Mouse (Mus musculus) liver (tissue): ENCODE results near the gene Grik3.
A peak's percentile ranks its signal among the peaks of the same experiment; 100 is the strongest.

Source experiments
- DNase-seq: peaks from one replicate; pipeline ENCODE4 v3.0.0-alpha.2; 2020; ENCODE audit warnings: mixed read lengths

Grik3 gene

GRCm38 (mm10) chr4:125490661-125491504, at the start of gene Grik3:
Grik3 (plus strand) TSS chr4:125490700.
- no peak for DNase-seq

- DNase-seq: no peak
These were observed 48.7 kb upstream of the Grik3 start for GRCm38 (mm10) chr4:125441821-125442220.

DNA sequence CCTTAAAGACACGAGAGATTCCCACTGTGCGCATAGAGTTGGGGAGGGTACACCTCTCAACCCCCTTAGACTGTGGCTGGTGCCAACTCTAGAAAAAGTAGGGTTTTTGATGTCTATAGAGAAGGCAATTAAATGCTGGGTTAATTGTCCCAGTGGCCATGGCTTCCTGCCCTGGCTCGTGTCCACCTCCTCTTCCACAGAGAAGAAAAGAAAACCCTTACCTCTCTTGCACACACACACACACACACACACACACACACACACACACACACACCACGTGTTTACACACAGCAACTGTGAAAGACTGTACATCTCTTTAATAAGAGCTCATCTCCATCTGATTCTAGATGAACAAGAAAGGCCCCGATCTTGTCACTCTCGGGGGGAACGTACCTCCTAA, 46.1 kb upstream of the Grik3 start:
- no peak for DNase-seq

GRCm38 (mm10) chr4:125450602-125451321, 39.7 kb upstream of the Grik3 start:
- DNase-seq: no peak

GRCm38 (mm10) chr4:125451821-125452220, 38.7 kb upstream of the Grik3 start:
- no peak for DNase-seq

GRCm38 (mm10) chr4:125456506-125456905, 34.0 kb upstream of the Grik3 start:
- DNase-seq: no peak

DNA sequence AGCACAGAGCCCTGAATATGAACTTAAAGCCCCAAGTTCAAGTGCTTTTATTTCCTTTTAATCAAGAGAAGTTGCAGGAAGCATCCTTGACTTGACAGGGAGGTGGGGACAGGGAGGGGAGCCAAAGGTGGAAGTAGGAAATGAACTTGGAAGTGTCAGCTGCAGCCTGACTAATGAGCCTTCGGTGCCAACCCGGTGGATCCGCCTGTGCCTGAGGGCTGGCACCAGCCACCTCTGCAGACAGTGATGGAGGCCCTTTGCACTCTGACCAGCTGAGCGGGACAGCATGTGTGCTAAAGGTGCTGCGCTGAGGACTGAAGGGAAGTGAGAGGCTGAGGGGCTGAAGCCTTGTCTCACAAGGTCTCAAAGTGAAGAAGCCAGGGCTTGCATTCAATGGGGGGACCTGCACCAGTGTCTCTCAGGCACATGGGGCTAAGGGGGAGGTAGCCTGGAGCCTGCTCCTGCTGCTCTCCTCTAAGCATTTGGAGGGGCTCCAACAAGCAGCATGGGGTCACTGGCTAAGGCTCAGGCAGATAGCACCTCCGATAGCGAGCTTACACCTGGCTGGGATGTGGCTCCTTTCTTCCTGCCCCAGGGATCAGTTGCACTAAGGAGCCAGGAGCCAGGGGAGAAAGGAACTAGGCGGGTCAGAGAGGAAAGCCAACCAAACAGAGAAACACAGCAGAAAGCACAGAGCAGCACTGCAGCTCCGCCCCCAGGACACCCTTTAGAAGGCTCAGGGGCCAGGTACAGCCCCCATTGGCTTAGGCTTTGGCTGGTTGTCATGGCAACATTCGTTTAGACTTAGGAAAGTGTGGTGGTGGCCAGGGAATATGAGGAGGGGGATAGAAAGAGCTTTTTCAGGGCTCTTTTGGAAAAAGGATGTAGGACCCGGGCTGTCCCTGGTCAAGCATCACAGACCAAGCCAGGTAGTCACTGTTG, 33.1 kb upstream of the Grik3 start:
- DNase-seq: no peak

- DNase-seq: no peak
These were observed 30.7 kb upstream of the Grik3 start for GRCm38 (mm10) chr4:125459791-125460190.

GRCm38 (mm10) chr4:125469711-125470372, 20.7 kb upstream of the Grik3 start:
- DNase-seq: no peak

GRCm38 (mm10) chr4:125474903-125475302, 15.6 kb upstream of the Grik3 start:
- DNase-seq: no peak

DNA sequence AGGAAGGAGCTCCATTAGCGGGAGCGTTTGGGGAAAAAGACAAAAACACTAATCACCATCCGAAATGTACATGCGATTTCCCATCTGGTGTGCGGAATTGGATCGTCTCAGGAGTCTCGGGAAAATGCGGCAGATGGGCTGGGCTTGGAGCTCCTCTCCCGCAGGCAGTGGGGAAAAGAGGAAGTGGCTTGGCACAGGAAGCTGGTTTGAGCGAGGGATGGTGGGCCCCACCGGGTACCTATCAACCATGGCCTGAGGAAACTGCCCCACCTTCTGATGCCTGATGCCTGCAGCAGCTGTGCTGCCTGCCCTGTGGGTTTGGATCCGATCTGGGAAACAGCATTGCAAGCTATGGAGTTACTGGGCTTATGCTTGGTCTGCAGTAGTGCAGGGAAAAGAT, 12.4 kb upstream of the Grik3 start:
- no peak for DNase-seq

DNA sequence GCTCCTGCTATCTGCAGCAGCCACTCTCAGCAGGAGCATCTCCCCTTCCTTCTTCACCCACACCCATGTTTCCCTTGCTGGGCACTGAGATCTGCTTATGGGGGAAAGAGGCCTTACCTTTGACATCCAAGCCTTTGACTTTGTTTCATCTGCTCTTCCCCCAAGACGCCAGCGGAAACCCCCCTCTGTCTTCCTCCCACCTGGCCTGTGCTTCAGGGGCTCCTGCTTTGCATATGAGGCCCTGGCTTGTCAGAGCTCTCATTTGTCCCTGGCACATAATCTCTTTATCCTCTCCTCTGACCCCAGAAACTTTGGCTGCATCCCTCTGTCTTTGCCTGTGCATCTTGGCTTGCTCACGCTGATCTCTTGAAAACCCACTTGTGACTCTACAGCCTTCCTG, 9.2 kb upstream of the Grik3 start:
- no peak for DNase-seq

DNA sequence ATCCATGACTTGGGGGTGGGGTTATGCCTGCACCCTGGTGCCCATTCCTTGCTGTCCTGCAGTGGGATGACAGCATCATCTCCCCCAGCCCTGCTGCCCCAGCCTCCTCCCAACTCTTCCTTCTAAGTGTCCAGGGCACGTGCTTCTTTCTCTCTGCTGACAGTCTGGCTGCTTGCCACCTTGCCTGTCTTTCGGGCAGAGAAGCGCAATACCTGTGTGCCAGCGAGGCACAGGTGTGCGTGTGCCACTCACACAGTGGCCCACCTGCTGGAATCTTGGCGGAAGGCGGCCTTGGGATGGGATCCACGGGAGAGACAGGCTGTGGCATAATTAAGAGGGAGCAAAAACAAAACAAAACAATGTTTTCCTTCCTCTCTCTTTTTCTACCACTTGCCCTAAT, 6.4 kb upstream of the Grik3 start:
- DNase-seq: no peak

DNA sequence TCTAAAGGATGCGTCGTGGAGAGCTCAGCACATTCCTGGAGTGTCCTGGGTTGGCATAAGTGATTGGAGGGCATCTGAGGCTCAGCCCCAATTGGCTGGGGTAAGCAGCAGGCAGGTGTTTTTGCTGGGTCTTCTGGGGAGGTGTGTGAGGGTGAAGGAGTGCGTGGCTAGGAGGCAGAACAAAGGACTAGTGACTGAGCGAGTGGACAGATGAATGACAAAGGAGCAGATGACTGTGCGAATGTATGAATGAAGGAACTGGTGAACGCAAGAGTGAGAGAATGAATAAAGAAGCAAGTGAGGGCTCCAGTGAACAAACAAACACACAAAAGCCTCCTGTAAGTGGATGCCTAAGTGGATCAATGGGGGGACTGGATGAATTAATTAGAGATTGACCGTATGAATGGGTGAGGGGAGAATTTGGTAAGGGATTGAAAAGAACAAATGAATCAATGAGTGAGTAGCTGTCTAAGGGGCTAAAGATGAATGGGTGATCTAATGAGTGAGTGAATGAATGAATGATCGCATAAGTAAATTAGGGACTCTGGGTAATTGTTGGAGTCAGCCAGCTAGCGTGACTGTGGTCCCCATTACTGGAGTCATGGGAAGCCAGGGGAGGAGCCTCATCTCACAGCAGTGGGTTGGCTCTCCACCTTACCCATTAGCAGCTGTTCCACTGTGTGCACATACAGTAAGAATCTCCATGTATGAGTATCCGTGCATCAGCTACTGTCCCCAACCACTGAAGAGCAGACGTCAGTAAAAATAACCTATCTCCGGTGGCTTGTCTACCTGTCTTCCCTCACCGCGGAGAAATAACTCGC, 4.9 kb upstream of the Grik3 start:
- DNase-seq: no peak

DNA sequence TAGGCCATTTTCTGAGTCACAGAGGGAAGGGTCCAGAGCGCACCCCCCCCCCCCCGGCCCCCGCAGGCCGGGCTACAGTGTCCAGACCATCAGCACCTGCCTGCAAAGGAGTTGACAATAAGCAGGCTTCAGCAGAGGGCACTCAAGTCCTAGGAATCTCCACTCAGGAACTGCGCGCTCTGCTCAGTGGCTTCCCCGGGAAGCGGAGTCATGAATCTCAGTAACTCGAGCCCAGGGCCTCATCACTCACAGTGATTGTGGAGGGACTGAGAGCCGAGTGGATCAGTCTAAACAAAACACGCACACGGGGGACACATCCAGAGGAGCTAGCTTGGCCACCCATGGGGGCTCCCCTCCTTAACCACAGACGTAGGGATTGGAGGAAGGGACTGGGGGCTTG, 3.9 kb upstream of the Grik3 start:
- DNase-seq: no peak

DNA sequence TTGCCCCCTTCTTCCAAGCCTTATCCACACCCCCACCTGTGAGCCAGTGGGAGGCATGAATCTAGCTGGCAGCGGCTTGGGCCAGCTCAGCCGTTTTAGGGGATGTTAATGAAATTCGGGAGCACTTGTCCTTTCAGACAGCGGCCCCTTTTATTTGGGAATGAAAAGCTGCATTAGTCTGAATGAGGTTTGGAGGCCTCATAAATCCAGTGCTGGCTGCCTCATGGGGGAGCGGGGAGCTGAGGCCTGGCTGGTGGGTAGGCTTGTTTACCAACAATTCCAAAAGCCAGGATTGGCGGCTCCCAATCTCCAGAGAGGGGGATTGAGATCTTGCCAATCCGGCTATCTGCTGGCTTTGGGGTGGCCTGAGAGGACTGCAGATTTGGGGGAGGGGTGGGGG, 3.5 kb upstream of the Grik3 start:
- DNase-seq: no peak

- DNase-seq: no peak
These were observed 1.5 kb upstream of the Grik3 start for GRCm38 (mm10) chr4:125488796-125489637.

- peak; percentile 38 for DNase-seq
These were observed 454 bp upstream of the Grik3 start for GRCm38 (mm10) chr4:125489901-125490590.

GRCm38 (mm10) chr4:125491505-125492121, 1.1 kb downstream of the Grik3 start:
- DNase-seq: no peak

DNA sequence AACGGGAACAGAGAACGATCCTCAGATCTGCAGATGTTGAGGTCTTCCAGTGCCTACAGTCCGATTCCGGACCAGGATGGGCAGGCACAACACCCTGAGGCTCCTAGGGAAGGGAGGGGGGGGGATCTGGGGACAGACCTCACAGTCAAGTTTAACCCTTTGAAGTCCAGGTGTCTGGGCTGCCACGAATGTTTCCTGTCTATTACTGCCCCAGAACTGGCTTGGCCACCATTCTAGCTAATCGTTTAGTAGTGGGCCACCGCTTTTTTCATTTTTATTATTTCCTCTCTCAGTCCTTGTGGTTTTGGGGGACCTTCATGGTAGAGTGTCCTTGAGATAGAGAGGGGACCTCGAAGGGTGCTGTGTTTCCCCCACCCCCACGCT, 1.6 kb downstream of the Grik3 start:
- no peak for DNase-seq
